Mouse (Mus musculus): ENCODE results near the gene Olfr212. TPM values are rescaled to one million over a fixed set of nuclear protein-coding genes. Genes with fewer than 3 reads are reported as not detected.
"Not testable (repeated sequence)": the region's sequence is repeated elsewhere in the genome, so short reads cannot be mapped to it uniquely, and the experiment has no call there.

The Olfr212 gene
- not detected in 2 replicates for polyA plus RNA-seq (2015; fragmentation: Nextera tagmentation; extraction: Ambion mirVana)

- H3K4me1 ChIP-seq; H3K36me3 ChIP-seq; H3K9ac ChIP-seq; H3K27ac ChIP-seq (replicated peaks); H3K4me3 ChIP-seq (replicated peaks); H3K27me3 ChIP-seq; H3K4me2 ChIP-seq (replicated peaks); ATAC-seq (ENCODE audit: insufficient number of reproducible peaks, low FRiP score, low TSS enrichment, low read depth); H3K9me3 ChIP-seq (replicated peaks): not testable (repeated sequence)
- 91% methylated on average over 20 of the region's 20 CpGs for WGBS
Observed at GRCm38 (mm10) chr6:116506302-116507003, at the start of gene Olfr212. Gene Olfr212, plus strand, starts transcription at chr6:116506516.

- Histone ChIP-seq H3K36me3 (no peaks in the 10 kb centered on the region), H3K4me1 (peaks cover 6% of the 10 kb centered on the region; the same call in 1 of the 2 replicates), H3K4me2 (replicated peaks) (no peak overlapping the region), H3K9ac (no peak overlapping the region), H3K27me3 (peaks cover 42% of the 10 kb centered on the region), H3K27ac (replicated peaks) (no peak overlapping the region), H3K9me3 (replicated peaks) (no peaks in the 10 kb centered on the region), H3K4me3 (replicated peaks) (no peak overlapping the region)
- 75% methylated on average over 4 of the region's 4 CpGs for WGBS
- ATAC-seq (ENCODE audit: insufficient number of reproducible peaks, low FRiP score, low TSS enrichment, low read depth) = no peak
Observed at GRCm38 (mm10) chr6:116458728-116459127, 47.6 kb upstream of the Olfr212 start.

GRCm38 (mm10) chr6:116459232-116459631 lies 47.1 kb upstream of the Olfr212 start:
- Histone ChIP-seq H3K27ac (replicated peaks) (no peak overlapping the region), H3K36me3 (no peaks in the 10 kb centered on the region), H3K4me2 (replicated peaks) (no peak overlapping the region), H3K27me3 (peaks cover 42% of the 10 kb centered on the region), H3K9me3 (replicated peaks) (no peaks in the 10 kb centered on the region), H3K4me3 (replicated peaks) (no peak overlapping the region), H3K4me1 (peaks cover 6% of the 10 kb centered on the region; the same call in 1 of the 2 replicates), H3K9ac (no peak overlapping the region)
- ATAC-seq (ENCODE audit: insufficient number of reproducible peaks, low FRiP score, low TSS enrichment, low read depth) = no peak
- WGBS = 70% methylated on average over 2 of the region's 2 CpGs

GRCm38 (mm10) chr6:116460544-116461283 lies 45.6 kb upstream of the Olfr212 start, which contains the start of gene Alox5:
Gene Alox5, minus strand, starts transcription at chr6:116461178.
- H3K4me2 ChIP-seq (replicated peaks) = peak within 1 kb of the TSS; percentile 46
- no peak within 1 kb of the TSS for H3K9ac ChIP-seq
- peak within 1 kb of the TSS; percentile 25 for H3K4me3 ChIP-seq (replicated peaks)
- ATAC-seq (ENCODE audit: insufficient number of reproducible peaks, low FRiP score, low TSS enrichment, low read depth) = no peak
- H3K9me3 ChIP-seq (replicated peaks) = no peaks in the 10 kb centered on the region
- H3K27me3 ChIP-seq = peaks cover 42% of the 10 kb centered on the region
- WGBS = 4% methylated on average over 43 of the region's 43 CpGs
- no peak within 1 kb of the TSS for H3K27ac ChIP-seq (replicated peaks)
- peaks cover 6% of the 10 kb centered on the region; the same call in 1 of the 2 replicates for H3K4me1 ChIP-seq
- H3K36me3 ChIP-seq = no peaks in the 10 kb centered on the region

GRCm38 (mm10) chr6:116468081-116468480 lies 38.2 kb upstream of the Olfr212 start:
- H3K36me3 ChIP-seq = no peaks in the 10 kb centered on the region
- H3K9ac ChIP-seq = no peak overlapping the region
- ATAC-seq (ENCODE audit: insufficient number of reproducible peaks, low FRiP score, low TSS enrichment, low read depth) = no peak
- H3K27ac ChIP-seq (replicated peaks) = no peak overlapping the region
- WGBS = 29% methylated on average over 3 of the region's 3 CpGs
- no peak overlapping the region for H3K4me3 ChIP-seq (replicated peaks)
- no peaks in the 10 kb centered on the region for H3K27me3 ChIP-seq
- H3K4me2 ChIP-seq (replicated peaks) = no peak overlapping the region
- no peaks in the 10 kb centered on the region for H3K9me3 ChIP-seq (replicated peaks)
- no peaks in the 10 kb centered on the region for H3K4me1 ChIP-seq

- no peak overlapping the region for H3K27ac ChIP-seq (replicated peaks)
- H3K36me3 ChIP-seq = no peaks in the 10 kb centered on the region
- no peak overlapping the region for H3K4me3 ChIP-seq (replicated peaks)
- no peak overlapping the region for H3K4me2 ChIP-seq (replicated peaks)
- 88% methylated on average over 1 of the region's 1 CpGs for WGBS
- H3K9me3 ChIP-seq (replicated peaks) = no peaks in the 10 kb centered on the region
- ATAC-seq (ENCODE audit: insufficient number of reproducible peaks, low FRiP score, low TSS enrichment, low read depth) = no peak
- H3K9ac ChIP-seq = no peak overlapping the region
- H3K27me3 ChIP-seq = no peaks in the 10 kb centered on the region
- H3K4me1 ChIP-seq = no peaks in the 10 kb centered on the region
Observed at GRCm38 (mm10) chr6:116485081-116485480, 21.2 kb upstream of the Olfr212 start.

GRCm38 (mm10) chr6:116486833-116487232 lies 19.5 kb upstream of the Olfr212 start:
- H3K4me1 ChIP-seq = no peaks in the 10 kb centered on the region
- no peak overlapping the region for H3K4me2 ChIP-seq (replicated peaks)
- H3K9me3 ChIP-seq (replicated peaks) = no peaks in the 10 kb centered on the region
- 62% methylated on average over 1 of the region's 1 CpGs for WGBS
- no peaks in the 10 kb centered on the region for H3K36me3 ChIP-seq
- H3K4me3 ChIP-seq (replicated peaks) = no peak overlapping the region
- H3K9ac ChIP-seq = no peak overlapping the region
- H3K27ac ChIP-seq (replicated peaks) = no peak overlapping the region
- no peak for ATAC-seq (ENCODE audit: insufficient number of reproducible peaks, low FRiP score, low TSS enrichment, low read depth)
- no peaks in the 10 kb centered on the region for H3K27me3 ChIP-seq

- Histone ChIP-seq H3K9ac (no peak within 1 kb of the TSS), H3K27me3 (no peaks in the 10 kb centered on the region), H3K4me1 (no peaks in the 10 kb centered on the region), H3K4me3 (replicated peaks) (no peak within 1 kb of the TSS), H3K36me3 (no peaks in the 10 kb centered on the region), H3K9me3 (replicated peaks) (no peaks in the 10 kb centered on the region), H3K4me2 (replicated peaks) (no peak within 1 kb of the TSS), H3K27ac (replicated peaks) (no peak within 1 kb of the TSS)
- no peak for ATAC-seq (ENCODE audit: insufficient number of reproducible peaks, low FRiP score, low TSS enrichment, low read depth)
- WGBS = 64% methylated on average over 4 of the region's 4 CpGs
Observed at GRCm38 (mm10) chr6:116488791-116489190, 17.5 kb upstream of the Olfr212 start, which contains the start of gene Olfr211. Gene Olfr211, plus strand, starts transcription at chr6:116489091.

GRCm38 (mm10) chr6:116493742-116494141 lies 12.6 kb upstream of the Olfr212 start:
- Histone ChIP-seq H3K4me2 (replicated peaks) (no peak overlapping the region), H3K4me3 (replicated peaks) (no peak overlapping the region), H3K4me1 (no peaks in the 10 kb centered on the region), H3K36me3 (no peaks in the 10 kb centered on the region), H3K9me3 (replicated peaks) (no peaks in the 10 kb centered on the region), H3K27ac (replicated peaks) (no peak overlapping the region), H3K27me3 (no peaks in the 10 kb centered on the region), H3K9ac (no peak overlapping the region)
- WGBS = 77% methylated on average over 5 of the region's 5 CpGs
- ATAC-seq (ENCODE audit: insufficient number of reproducible peaks, low FRiP score, low TSS enrichment, low read depth) = no peak

GRCm38 (mm10) chr6:116495960-116496359 lies 10.4 kb upstream of the Olfr212 start:
- Histone ChIP-seq H3K27ac (replicated peaks) (no peak overlapping the region), H3K4me1 (no peaks in the 10 kb centered on the region), H3K9me3 (replicated peaks) (no peaks in the 10 kb centered on the region; the same call in 1 of the 2 replicates), H3K4me2 (replicated peaks) (no peak overlapping the region), H3K9ac (no peak overlapping the region), H3K36me3 (no peaks in the 10 kb centered on the region), H3K27me3 (no peaks in the 10 kb centered on the region), H3K4me3 (replicated peaks) (no peak overlapping the region)
- no peak for ATAC-seq (ENCODE audit: insufficient number of reproducible peaks, low FRiP score, low TSS enrichment, low read depth)
- 63% methylated on average over 1 of the region's 1 CpGs for WGBS

- H3K4me2 ChIP-seq (replicated peaks) = no peak overlapping the region
- no peak overlapping the region for H3K4me3 ChIP-seq (replicated peaks)
- no peak overlapping the region for H3K9ac ChIP-seq
- ATAC-seq (ENCODE audit: insufficient number of reproducible peaks, low FRiP score, low TSS enrichment, low read depth) = no peak
- H3K27ac ChIP-seq (replicated peaks) = no peak overlapping the region
- H3K4me1 ChIP-seq = no peaks in the 10 kb centered on the region
- no peaks in the 10 kb centered on the region for H3K27me3 ChIP-seq
- no peaks in the 10 kb centered on the region for H3K9me3 ChIP-seq (replicated peaks)
- no peaks in the 10 kb centered on the region for H3K36me3 ChIP-seq
Observed at GRCm38 (mm10) chr6:116514832-116515231, 8.5 kb downstream of the Olfr212 start.
